Mouse (Mus musculus) G1E (cell line): ENCODE data around the gene Lhfpl3. TPM values are rescaled to one million over a fixed set of nuclear protein-coding genes. Genes with fewer than 3 reads are reported as not detected.

Experiments used
- ATAC-seq: 2 replicates; pipeline ENCODE4 v1.8.0; 2016; ENCODE audit warnings: mild to moderate bottlenecking; ENCODE audit not compliant: insufficient number of reproducible peaks, poor library complexity, low FRiP score, severe bottlenecking; ENCODE audit errors: extremely low read depth
- DNase-seq: peaks from one replicate; pipeline ENCODE4 v3.0.0; 2012; ENCODE audit warnings: low spot score
- H3K27me3 ChIP-seq: 2 replicates; pipeline ENCODE4 v1.6.1; 2012; ENCODE audit warnings: mild to moderate bottlenecking, low read length, inconsistent platforms; ENCODE audit not compliant: insufficient read depth
- H3K36me3 ChIP-seq: replicated peaks from 2 replicates; pipeline ENCODE3; 2012; ENCODE audit warnings: mild to moderate bottlenecking, inconsistent platforms
- H3K4me1 ChIP-seq: 2 replicates; pipeline ENCODE4 v1.6.1; 2012; ENCODE audit warnings: low read depth, low read length, inconsistent platforms, mixed read lengths; ENCODE audit not compliant: insufficient read depth
- H3K4me3 ChIP-seq: 2 replicates; pipeline ENCODE4 v1.5.1; 2012; ENCODE audit warnings: low read depth, mild to moderate bottlenecking, inconsistent platforms, low read length, moderate library complexity, mixed read lengths
- H3K9me3 ChIP-seq: replicated peaks from 2 replicates; pipeline ENCODE4 v1.6.1; 2012; ENCODE audit warnings: inconsistent platforms
- CTCF ChIP-seq: IDR thresholded peaks from 2 replicates; pipeline ENCODE4 v1.5.1; 2012; ENCODE audit warnings: low read depth, low read length, inconsistent platforms, mixed read lengths
- GATA1 ChIP-seq: IDR thresholded peaks from 2 replicates; pipeline ENCODE4 v1.6.1; 2012; ENCODE audit warnings: borderline replicate concordance, low read length, inconsistent platforms, mixed read lengths
- GATA2 ChIP-seq: IDR thresholded peaks from 2 replicates; pipeline ENCODE4 v1.6.1; 2012; ENCODE audit warnings: low read depth, low read length, inconsistent platforms, borderline replicate concordance
- POLR2AphosphoS5 ChIP-seq: IDR thresholded peaks from 2 replicates; pipeline ENCODE4 v1.6.1; 2012; ENCODE audit warnings: low read depth, low read length, inconsistent platforms; ENCODE audit not compliant: insufficient replicate concordance
- TAL1 ChIP-seq: conservative IDR thresholded peaks from 2 replicates; pipeline ENCODE4 v1.6.1; 2012; ENCODE audit warnings: low read depth, low read length, inconsistent platforms, mixed read lengths
- polyA plus RNA-seq: library from polyadenylated mRNA; stranded (reverse); fragments of >175 nt; gene quantifications from 2 replicates; pipeline ENCODE4 v1.2.3, GENCODE M21; 2012
- total RNA-seq, 2 experiments: library from RNA; stranded (forward) in 1 of 2; stranded (reverse) in 1 of 2; fragments of 200-1000 nt in 1 of 2; fragments of >200 nt in 1 of 2; fragmentation: Nextera tagmentation in 1 of 2; gene quantifications; 2 replicates each; pipeline ENCODE4 v1.2.3; 2014 to 2017

Gene Lhfpl3
- total and polyA plus RNA-seq, 3 experiments = 0.05 TPM; not detected in 2

- no peak overlapping the region for H3K4me3 ChIP-seq
- H3K4me1 ChIP-seq = peaks cover 6% of the 10 kb centered on the region; the same call in 1 of the 2 replicates
- no peak for ATAC-seq
- DNase-seq = no peak
- no peak for TF ChIP-seq TAL1
- no peak for TF ChIP-seq GATA2
- TF ChIP-seq GATA1 = no peak
- TF ChIP-seq CTCF = no peak
- no peak for TF ChIP-seq POLR2AphosphoS5
- no peaks in the 10 kb centered on the region for H3K36me3 ChIP-seq
- H3K27me3 ChIP-seq = 0 out of 2 replicates have a peak, but pooled peaks cover 5% of the 10 kb centered on the region
- no peaks in the 10 kb centered on the region for H3K9me3 ChIP-seq
These were observed 510.1 kb downstream of the Lhfpl3 start for GRCm38 (mm10) chr5:23255816-23256418.

DNA sequence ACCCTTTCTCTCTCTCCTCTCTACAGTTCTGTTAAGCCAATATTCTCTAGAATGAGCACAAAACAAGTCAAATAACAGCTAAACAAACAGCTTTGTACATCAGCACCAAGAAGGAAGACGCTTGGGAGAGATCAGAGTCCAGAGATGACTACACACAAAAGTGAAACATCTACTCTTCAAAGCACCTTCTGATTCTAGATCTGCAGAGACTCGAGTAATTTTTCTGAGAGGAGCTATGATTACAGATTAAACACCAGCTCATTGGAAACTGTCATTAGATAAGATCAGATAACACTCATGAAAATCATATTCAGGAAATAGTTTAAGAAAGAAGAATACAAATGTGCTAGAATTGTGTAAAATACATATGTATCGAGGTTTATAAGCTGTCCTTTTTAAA, 527.5 kb downstream of the Lhfpl3 start:
- DNase-seq (no peak), ATAC-seq (no peak)
- peaks cover 16% of the 10 kb centered on the region for H3K27me3 ChIP-seq
- TF ChIP-seq TAL1 (no peak), GATA2 (no peak), CTCF (no peak), POLR2AphosphoS5 (no peak), GATA1 (no peak)
- no peaks in the 10 kb centered on the region for H3K9me3 ChIP-seq
- H3K4me1 ChIP-seq = no peaks in the 10 kb centered on the region
- H3K36me3 ChIP-seq = no peaks in the 10 kb centered on the region
- H3K4me3 ChIP-seq = no peak overlapping the region

DNA sequence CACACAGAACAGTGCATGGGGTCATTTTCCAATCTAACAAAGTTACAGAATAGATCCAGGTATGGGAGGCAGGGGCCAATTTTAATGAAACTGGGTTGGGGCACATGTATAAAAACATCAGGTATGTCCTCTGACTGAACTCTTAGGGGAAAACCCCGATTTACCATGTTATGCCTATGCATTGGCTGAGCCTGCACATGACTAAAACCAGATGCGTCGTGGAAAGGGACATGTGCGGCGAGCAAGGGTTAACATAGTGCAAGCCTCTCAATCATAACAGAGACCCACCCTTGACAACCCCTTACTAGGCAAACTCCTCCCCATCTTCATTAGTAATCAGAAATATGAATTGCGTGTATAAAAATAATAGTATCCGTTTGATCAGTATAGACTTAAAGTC, 533.5 kb downstream of the Lhfpl3 start:
- DNase-seq (no peak), ATAC-seq (no peak)
- no peak for TF ChIP-seq TAL1
- TF ChIP-seq GATA1 = no peak
- no peak for TF ChIP-seq POLR2AphosphoS5
- TF ChIP-seq GATA2 = no peak
- Histone ChIP-seq H3K4me3 (no peak overlapping the region), H3K9me3 (no peaks in the 10 kb centered on the region), H3K36me3 (no peaks in the 10 kb centered on the region), H3K27me3 (peaks cover 8% of the 10 kb centered on the region), H3K4me1 (no peaks in the 10 kb centered on the region)

- H3K4me1 ChIP-seq = no peaks in the 10 kb centered on the region
- ATAC-seq (no peak), DNase-seq (no peak)
- H3K9me3 ChIP-seq = no peaks in the 10 kb centered on the region
- H3K4me3 ChIP-seq = no peak overlapping the region
- no peaks in the 10 kb centered on the region for H3K36me3 ChIP-seq
- TF ChIP-seq GATA2 = no peak
- TF ChIP-seq CTCF = no peak
- TF ChIP-seq TAL1 = no peak
- TF ChIP-seq GATA1 = no peak
- no peak for TF ChIP-seq POLR2AphosphoS5
- H3K27me3 ChIP-seq = no peaks in the 10 kb centered on the region
These were observed 539.0 kb downstream of the Lhfpl3 start for GRCm38 (mm10) chr5:23284884-23285283.

DNA sequence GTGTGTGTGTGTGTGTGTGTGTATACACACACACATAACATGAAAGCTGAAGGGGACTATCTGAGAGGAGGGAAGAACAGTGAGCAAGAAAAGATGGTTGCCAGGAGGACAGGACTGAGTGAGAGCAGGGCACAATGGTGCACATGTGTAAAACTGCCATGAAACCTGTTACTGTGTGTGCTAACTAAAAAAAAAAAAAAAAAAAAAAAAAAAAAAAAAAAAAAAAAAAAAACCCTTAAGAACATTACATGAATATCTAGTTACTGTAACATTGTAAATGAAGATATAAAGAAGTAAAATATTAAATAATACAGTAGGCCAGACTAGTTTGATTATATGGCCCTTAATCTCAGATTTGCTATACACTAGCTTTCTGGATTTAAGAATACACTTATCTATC, 543.3 kb downstream of the Lhfpl3 start:
- no peaks in the 10 kb centered on the region for H3K36me3 ChIP-seq
- DNase-seq (no peak), ATAC-seq (no peak)
- H3K27me3 ChIP-seq = no peaks in the 10 kb centered on the region; the same call in 1 of the 2 replicates
- no peaks in the 10 kb centered on the region for H3K9me3 ChIP-seq
- H3K4me1 ChIP-seq = no peaks in the 10 kb centered on the region
- H3K4me3 ChIP-seq = no peak overlapping the region
- TF ChIP-seq GATA2 (no peak), CTCF (no peak), GATA1 (no peak), POLR2AphosphoS5 (no peak), TAL1 (no peak)

Other genes with a start within 250 kb of the Lhfpl3 start
- 125 and 142 TPM in 2 replicates for gene Orc5, start 195.6 kb upstream of the Lhfpl3 start, total RNA-seq (2014; fragmentation: Nextera tagmentation)
- 73.8 and 78.9 TPM in 2 replicates for gene Orc5, start 195.6 kb upstream of the Lhfpl3 start, total RNA-seq (2017)
- 4.1 TPM in 2 replicates for gene Orc5, start 195.6 kb upstream of the Lhfpl3 start, polyA plus RNA-seq